In the genomic region with DNA sequence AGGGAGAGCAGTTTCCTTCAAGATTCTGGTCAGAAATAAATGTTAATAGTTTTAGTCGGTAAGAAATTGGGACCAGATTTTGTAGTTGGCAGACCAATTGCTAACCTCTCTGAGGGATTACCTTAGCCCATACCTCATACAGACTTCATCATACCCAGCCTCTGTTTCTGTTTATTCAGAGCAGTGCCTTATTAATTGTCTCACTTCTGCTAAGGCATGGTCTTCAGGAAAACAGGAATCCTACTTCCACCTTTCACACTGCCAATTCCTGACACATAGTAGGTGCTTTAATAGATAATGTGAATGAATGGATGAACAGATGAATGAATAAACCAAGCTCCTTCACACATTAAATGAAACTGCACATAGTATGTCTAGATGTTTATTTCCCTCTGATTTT, we compare ENCODE assay signal across 21 mouse cellular contexts. TPM values are rescaled to one million over a fixed set of nuclear protein-coding genes. Genes with fewer than 3 reads are reported as not detected.
A peak's percentile ranks its signal among the peaks of the same experiment; 100 is the strongest.
DNase-seq lines count a peak whose midpoint lies in the region; ATAC-seq and TF ChIP-seq lines count a peak whose summit lies in the region.
"Had no signal": no experiment of that assay in that cellular context is flagged by ENCODE, and none has a peak within 500 bp of the region (broad histone marks: within the 10 kb centered on the region; RNA-seq: fewer than 3 reads in every experiment).

No protein-coding gene starts in this region.

- no peak overlapping the region for H3K4me2 ChIP-seq in midbrain, embryonic 11.5 days
- no peak overlapping the region for H3K4me2 ChIP-seq in intestine, embryonic 16.5 days (ENCODE audit: low read depth, low read length)
- H3K4me2 ChIP-seq in hindbrain, embryonic 16.5 days (ENCODE audit: low read length): no peak overlapping the region
- H3K4me2 ChIP-seq: embryonic facial prominence, embryonic 12.5 days; forebrain, embryonic 13.5 days; forebrain, embryonic 15.5 days had no signal

- DNase-seq in midbrain, embryonic 11.5 days (ENCODE audit: low spot score, missing footprints): peak; percentile 82
- DNase-seq in midbrain, embryonic 10.5 days (ENCODE audit: low spot score): no peak
- DNase-seq in MEL (ENCODE audit: low read depth, low spot score): no peak
- DNase-seq: adrenal gland, adult 8-10 months; adrenal gland, postnatal 14 days; adrenal gland, postnatal 36 days; cerebellum, adult 11-12 months; cerebellum, adult 2 months; cerebellum, adult 9-10 months; cerebellum, postnatal 10 days; cerebellum, postnatal 25 days; forebrain, postnatal 0 days had no signal

- no peak for TF ChIP-seq POLR2A in MEL (IDR thresholded peaks at IDR 0.05; ENCODE audit: control insufficient read depth in 1 of 2, insufficient read depth in 1 of 2, low read depth in 1 of 2, low read length in 2 of 2, poor library complexity in 1 of 2)

- no peak for TF ChIP-seq RAD21 in MEL (IDR thresholded peaks at IDR 0.05; ENCODE audit: low read depth, low read length)

- no peaks in the 10 kb centered on the region for H3K9me3 ChIP-seq in midbrain, embryonic 11.5 days (ENCODE audit: control insufficient read depth, low read length)
- H3K9me3 ChIP-seq in midbrain, embryonic 10.5 days (replicated peaks): no peaks in the 10 kb centered on the region
- no peaks in the 10 kb centered on the region for H3K9me3 ChIP-seq in MEL (replicated peaks; ENCODE audit: insufficient read depth, low read length)
- H3K9me3 ChIP-seq in intestine, embryonic 16.5 days (ENCODE audit: control insufficient read depth, low read length): no peaks in the 10 kb centered on the region
- H3K9me3 ChIP-seq in hindbrain, embryonic 16.5 days (ENCODE audit: control insufficient read depth, low read length): no peaks in the 10 kb centered on the region
- H3K9me3 ChIP-seq: embryonic facial prominence, embryonic 10.5 days; embryonic facial prominence, embryonic 12.5 days; forebrain, embryonic 13.5 days; forebrain, embryonic 15.5 days; G1E had no signal

- no peak overlapping the region for H3K27ac ChIP-seq in midbrain, embryonic 11.5 days (ENCODE audit: low read depth, low read length)
- no peak overlapping the region for H3K27ac ChIP-seq in midbrain, embryonic 10.5 days (replicated peaks)
- H3K27ac ChIP-seq in MEL (ENCODE audit: control insufficient read depth, low read depth, low read length): no peak overlapping the region
- no peak overlapping the region for H3K27ac ChIP-seq in intestine, embryonic 16.5 days (ENCODE audit: low read length)
- H3K27ac ChIP-seq in hindbrain, embryonic 16.5 days (ENCODE audit: low read depth, low read length): no peak overlapping the region
- H3K27ac ChIP-seq: embryonic facial prominence, embryonic 10.5 days; embryonic facial prominence, embryonic 12.5 days; forebrain, embryonic 13.5 days; forebrain, embryonic 15.5 days had no signal

- H3K79me2 ChIP-seq in MEL (ENCODE audit: control insufficient read depth, insufficient read depth, low read length, poor library complexity): no peaks in the 10 kb centered on the region; the same call in 1 of the 2 replicates

- no peak overlapping the region for H3K4me3 ChIP-seq in midbrain, embryonic 11.5 days (ENCODE audit: low read depth, low read length)
- H3K4me3 ChIP-seq in midbrain, embryonic 10.5 days: no peak overlapping the region
- H3K4me3 ChIP-seq in MEL (ENCODE audit: control insufficient read depth in 1 of 2, insufficient read depth in 1 of 2, low read depth in 2 of 2, low read length in 2 of 2): no peak overlapping the region
- H3K4me3 ChIP-seq in intestine, embryonic 16.5 days (ENCODE audit: low read length): no peak overlapping the region
- no peak overlapping the region for H3K4me3 ChIP-seq in hindbrain, embryonic 16.5 days (ENCODE audit: low read length)
- H3K4me3 ChIP-seq: embryonic facial prominence, embryonic 10.5 days; embryonic facial prominence, embryonic 12.5 days; forebrain, embryonic 13.5 days; forebrain, embryonic 15.5 days had no signal

- no peak for TF ChIP-seq CTCF in MEL (IDR thresholded peaks at IDR 0.05 in 2 of 3, conservative IDR thresholded peaks at IDR 0.05 in 1 of 3; ENCODE audit: control insufficient read depth in 1 of 3, insufficient read depth in 1 of 3, low read depth in 2 of 3, low read length in 3 of 3, poor library complexity in 1 of 3, severe bottlenecking in 1 of 3)

- no peaks in the 10 kb centered on the region for H3K4me1 ChIP-seq in midbrain, embryonic 11.5 days (ENCODE audit: control insufficient read depth, insufficient read depth, low read length)
- H3K4me1 ChIP-seq in midbrain, embryonic 10.5 days: peaks cover 9% of the 10 kb centered on the region
- H3K4me1 ChIP-seq in MEL (ENCODE audit: control insufficient read depth in 1 of 2, insufficient read depth in 2 of 2, low read length in 2 of 2): peaks cover 6 to 11% of the 10 kb centered on the region in 2 experiments; a peak in 3 of 4 replicates
- 0 out of 2 replicates have a peak, but pooled peaks cover 3% of the 10 kb centered on the region for H3K4me1 ChIP-seq in intestine, embryonic 16.5 days (ENCODE audit: control insufficient read depth, insufficient read depth, low read length)
- peaks cover under 1% of the 10 kb centered on the region for H3K4me1 ChIP-seq in hindbrain, embryonic 16.5 days (ENCODE audit: control insufficient read depth, insufficient read depth, low read depth, low read length)
- H3K4me1 ChIP-seq: forebrain, embryonic 13.5 days had no signal

- H3K9ac ChIP-seq in midbrain, embryonic 11.5 days (ENCODE audit: low read length): no peak overlapping the region
- H3K9ac ChIP-seq in MEL (ENCODE audit: control insufficient read depth, low read depth, low read length, poor library complexity, severe bottlenecking): no peak overlapping the region
- H3K9ac ChIP-seq in intestine, embryonic 16.5 days (ENCODE audit: low read depth, low read length): no peak overlapping the region
- H3K9ac ChIP-seq in hindbrain, embryonic 16.5 days (ENCODE audit: low read depth, low read length): no peak overlapping the region
- H3K9ac ChIP-seq: embryonic facial prominence, embryonic 12.5 days; forebrain, embryonic 13.5 days; forebrain, embryonic 15.5 days; forebrain, postnatal 0 days had no signal

- no peak for TF ChIP-seq EP300 in MEL (IDR thresholded peaks at IDR 0.05; ENCODE audit: low read depth in 1 of 2, low read length in 2 of 2)

- H3K27me3 ChIP-seq in midbrain, embryonic 11.5 days (ENCODE audit: control insufficient read depth, insufficient read depth, low read length): no peaks in the 10 kb centered on the region
- no peaks in the 10 kb centered on the region for H3K27me3 ChIP-seq in midbrain, embryonic 10.5 days (ENCODE audit: low read depth, poor library complexity, severe bottlenecking)
- H3K27me3 ChIP-seq in MEL (ENCODE audit: control insufficient read depth in 1 of 2, insufficient read depth in 2 of 2, low read length in 2 of 2): no peaks in the 10 kb centered on the region
- H3K27me3 ChIP-seq in intestine, embryonic 16.5 days (replicated peaks; ENCODE audit: control insufficient read depth, insufficient read depth, low read length): no peaks in the 10 kb centered on the region
- H3K27me3 ChIP-seq in hindbrain, embryonic 16.5 days (replicated peaks; ENCODE audit: control insufficient read depth, insufficient read depth, low read length): no peaks in the 10 kb centered on the region
- H3K27me3 ChIP-seq: embryonic facial prominence, embryonic 12.5 days; forebrain, embryonic 13.5 days; forebrain, embryonic 15.5 days; Patski had no signal

- WGBS in midbrain, embryonic 11.5 days: 88% methylated on average over 1 of the region's 1 CpGs
- WGBS in midbrain, embryonic 10.5 days: 80% methylated on average over 1 of the region's 1 CpGs
- 86% methylated on average over 1 of the region's 1 CpGs for WGBS in intestine, embryonic 16.5 days
- 79% methylated on average over 1 of the region's 1 CpGs for WGBS in hindbrain, embryonic 16.5 days

- no peak for ATAC-seq in midbrain, embryonic 11.5 days (ENCODE audit: low FRiP score)
- no peak for ATAC-seq in intestine, embryonic 16.5 days
- no peak for ATAC-seq in hindbrain, embryonic 16.5 days
- ATAC-seq: activated CD4-positive, CD25-positive, alpha-beta regulatory T cell, adult 4 months; forebrain, embryonic 13.5 days; forebrain, embryonic 15.5 days; forebrain, postnatal 0 days; Patski had no signal

- H3K36me3 ChIP-seq in midbrain, embryonic 11.5 days (ENCODE audit: control insufficient read depth, insufficient read depth, low read length): no peaks in the 10 kb centered on the region
- no peaks in the 10 kb centered on the region for H3K36me3 ChIP-seq in midbrain, embryonic 10.5 days
- H3K36me3 ChIP-seq in MEL (ENCODE audit: control insufficient read depth in 1 of 2, insufficient read depth in 2 of 2, low read length in 2 of 2): peaks cover 0 to 21% of the 10 kb centered on the region in 2 experiments; a peak in 2 of 4 replicates
- H3K36me3 ChIP-seq in intestine, embryonic 16.5 days (ENCODE audit: control insufficient read depth, insufficient read depth, low read length): no peaks in the 10 kb centered on the region
- no peaks in the 10 kb centered on the region for H3K36me3 ChIP-seq in hindbrain, embryonic 16.5 days (ENCODE audit: control insufficient read depth, insufficient read depth, low read length)
- H3K36me3 ChIP-seq: embryonic facial prominence, embryonic 10.5 days; embryonic facial prominence, embryonic 12.5 days; forebrain, embryonic 15.5 days; G1E had no signal

TF ChIP-seq in MEL, 35 proteins besides CTCF, POLR2A, EP300 and RAD21 (continues in another document):
- TF ChIP-seq UBTF (IDR thresholded peaks at IDR 0.05; ENCODE audit: borderline replicate concordance, insufficient read depth, low read depth, low read length) (no peak), ZKSCAN1 (IDR thresholded peaks at IDR 0.05; ENCODE audit: low read depth, low read length) (peak; percentile 83), JUND (IDR thresholded peaks at IDR 0.05; ENCODE audit: low read depth, low read length) (no peak)

RNA-seq across cellular contexts. Expression of a gene that starts 6.2 kb away (rescaled TPM):
- 6.4 and 7.6 TPM in 2 replicates for polyA plus RNA-seq in midbrain, embryonic 11.5 days (2014; fragmentation: Nextera tagmentation; extraction: Ambion mirVana)
- 4.7 and 5.6 TPM in 2 replicates for polyA plus RNA-seq in midbrain, embryonic 10.5 days (2016; fragmentation: Nextera tagmentation; extraction: Ambion mirVana)
- total RNA-seq in MEL (2012; rRNA removed): 3.9 and 4.4 TPM in 2 replicates
- 1 to 10 TPM in 1 of 2 experiments, not detected in 1; 3.8 TPM for polyA plus RNA-seq in MEL (2012; ENCODE audit: insufficient read depth in 1 of 2, insufficient read length in 2 of 2, low read depth in 1 of 2, low replicate concordance in 2 of 2, missing spikeins in 1 of 2)
- 10.4 and 10.9 TPM in 2 replicates for polyA plus RNA-seq in intestine, embryonic 16.5 days (2015; fragmentation: Nextera tagmentation; extraction: Ambion mirVana)
- polyA plus RNA-seq in hindbrain, embryonic 16.5 days (2015; fragmentation: Nextera tagmentation; extraction: Ambion mirVana): 9.4 and 10.7 TPM in 2 replicates

RNA-seq across cellular contexts. Expression of a gene that starts 42.2 kb away (rescaled TPM):
- polyA plus RNA-seq in midbrain, embryonic 11.5 days (2014; fragmentation: Nextera tagmentation; extraction: Ambion mirVana): 5.0 and 6.0 TPM in 2 replicates
- polyA plus RNA-seq in midbrain, embryonic 10.5 days (2016; fragmentation: Nextera tagmentation; extraction: Ambion mirVana): 5.8 and 6.1 TPM in 2 replicates
- total RNA-seq in MEL (2012; rRNA removed): not detected in 2 replicates
- under 1 TPM in 1 of 2 experiments, not detected in 1; 0.08 TPM for polyA plus RNA-seq in MEL (2012; ENCODE audit: insufficient read depth in 1 of 2, insufficient read length in 2 of 2, low read depth in 1 of 2, low replicate concordance in 2 of 2, missing spikeins in 1 of 2)
- polyA plus RNA-seq in intestine, embryonic 16.5 days (2015; fragmentation: Nextera tagmentation; extraction: Ambion mirVana): 4.8 and 6.6 TPM in 2 replicates
- 5.4 and 6.2 TPM in 2 replicates for polyA plus RNA-seq in hindbrain, embryonic 16.5 days (2015; fragmentation: Nextera tagmentation; extraction: Ambion mirVana)
